Mouse (Mus musculus): ENCODE results near the gene Nhlrc3.

DNA sequence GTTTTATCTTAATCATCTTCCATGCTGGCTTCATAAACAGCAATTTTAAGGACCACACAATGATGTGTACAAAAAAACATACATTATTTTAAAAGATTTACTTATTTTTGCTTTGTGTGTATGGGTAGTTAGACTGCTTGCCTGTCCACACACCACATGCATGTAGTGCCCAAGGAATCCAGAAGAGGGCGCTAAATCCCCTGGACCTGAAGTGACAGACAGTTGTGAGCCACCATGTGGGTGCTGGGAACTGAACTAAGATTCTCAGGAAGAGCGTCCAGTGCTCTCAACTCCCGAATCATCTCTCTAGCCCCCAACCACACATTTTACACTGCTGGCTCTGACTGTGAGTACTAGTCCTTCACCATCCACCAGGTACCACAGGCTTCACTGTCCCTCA lies 28.5 kb downstream of the Nhlrc3 start:
- TF ChIP-seq ZNF384 (IDR thresholded peaks at IDR 0.05; ENCODE audit: low read depth, low read length) (no peak), HCFC1 (IDR thresholded peaks at IDR 0.05; ENCODE audit: borderline replicate concordance, insufficient read depth, low read length) (no peak), ZC3H11A (IDR thresholded peaks at IDR 0.05; ENCODE audit: borderline replicate concordance, low read depth, low read length) (no peak)

Data from ES-E14 (cell line).